Mouse (Mus musculus): Measurements from ENCODE around the gene Cpeb1.

DNA sequence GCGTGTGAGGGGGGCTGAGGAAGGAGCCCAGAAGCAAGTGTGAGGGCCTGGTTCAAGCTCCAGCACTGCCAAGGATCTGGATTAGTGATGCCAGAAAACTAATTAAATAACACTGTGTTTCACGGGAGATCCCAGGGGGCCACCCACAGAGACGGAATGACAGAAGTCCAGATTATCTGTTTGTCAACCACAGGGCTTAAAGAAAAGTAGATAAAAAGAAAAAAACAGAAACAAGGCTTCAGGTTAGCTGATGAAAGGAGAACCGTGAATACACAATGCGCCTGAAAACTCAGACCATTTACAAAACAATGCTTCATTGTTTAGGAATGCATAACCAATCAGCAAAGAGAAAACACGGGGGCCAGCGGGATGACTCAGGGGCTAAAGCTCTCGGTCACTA is 25.5 kb upstream of the Cpeb1 start:
- TF ChIP-seq TAL1 (IDR thresholded peaks at IDR 0.05; ENCODE audit: low read length), result no peak
- no peak for TF ChIP-seq GATA1 (IDR thresholded peaks at IDR 0.05; ENCODE audit: low read length)
